Mouse (Mus musculus): Measurements from ENCODE around the gene Hdac4. TPM values are rescaled to one million over a fixed set of nuclear protein-coding genes. Genes with fewer than 3 reads are reported as not detected.

Hdac4 gene
- polyA plus RNA-seq, 1 experiment, result 21.2 TPM

DNA sequence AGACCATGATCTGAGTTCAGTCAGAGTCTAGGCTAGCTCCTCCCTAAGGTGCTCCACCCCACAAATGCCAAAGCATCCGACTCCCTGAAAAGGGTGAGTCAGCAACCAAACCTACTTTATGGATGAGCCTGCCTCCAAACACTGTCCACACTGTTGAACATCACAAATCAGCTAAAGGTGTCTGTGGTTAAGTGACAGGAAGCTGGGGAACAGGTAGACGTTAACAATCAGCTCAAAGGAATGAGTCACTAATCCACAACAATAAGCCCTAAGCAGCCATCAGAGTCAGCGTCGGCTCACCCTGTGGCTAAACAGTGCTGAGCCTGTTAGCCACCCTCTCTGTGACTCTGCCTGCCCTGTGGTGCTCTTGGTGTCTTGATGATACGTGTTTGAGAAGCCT is 131.2 kb downstream of the Hdac4 start:
- H3ac ChIP-seq (ENCODE audit: control insufficient read depth, insufficient read length), result no peak overlapping the region

DNA sequence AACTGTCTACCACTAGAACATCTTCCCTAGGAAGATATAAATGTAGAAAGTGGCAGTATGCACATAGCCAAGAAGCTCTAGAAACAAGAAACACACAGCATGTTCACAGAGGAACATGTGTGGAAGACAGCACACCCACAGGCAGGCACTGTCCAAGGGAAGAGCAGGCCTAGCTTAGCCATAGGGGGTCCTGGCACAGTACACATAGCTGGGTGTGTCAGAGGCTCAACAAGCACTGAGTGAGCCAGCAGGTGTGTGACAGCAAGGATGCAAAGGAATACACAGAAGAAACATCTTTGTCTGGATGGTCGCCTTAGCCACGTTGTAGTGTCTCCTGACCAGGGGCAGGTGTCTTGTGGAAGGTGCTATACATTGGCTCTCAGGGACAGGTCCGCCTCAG is 132.2 kb downstream of the Hdac4 start:
- H3ac ChIP-seq (ENCODE audit: control insufficient read depth, insufficient read length), result no peak overlapping the region
- H3K79me2 ChIP-seq (ENCODE audit: control insufficient read depth, insufficient read depth), result peaks cover 50% of the 10 kb centered on the region
- H3K36me3 ChIP-seq (ENCODE audit: control insufficient read depth, insufficient read depth), result no peaks in the 10 kb centered on the region
- H3K27me3 ChIP-seq (ENCODE audit: control insufficient read depth, insufficient read depth, insufficient read length), result no peaks in the 10 kb centered on the region
- no peak overlapping the region for H3K4me2 ChIP-seq (ENCODE audit: low read depth)
- H3K4me3 ChIP-seq, result no peak overlapping the region
- TF ChIP-seq TCF12 (IDR thresholded peaks at IDR 0.05; ENCODE audit: insufficient read depth, poor library complexity, severe bottlenecking) (no peak), SRF (IDR thresholded peaks at IDR 0.05; ENCODE audit: control insufficient read depth, insufficient read length, low read depth) (no peak), POLR2AphosphoS2 (IDR thresholded peaks at IDR 0.05; ENCODE audit: insufficient read length, low read depth) (no peak), REST (IDR thresholded peaks at IDR 0.05; ENCODE audit: insufficient read depth, insufficient read length) (no peak), POLR2A (IDR thresholded peaks at IDR 0.05; ENCODE audit: insufficient read length, low read depth) (no peak), CEBPB (IDR thresholded peaks at IDR 0.05; ENCODE audit: insufficient read depth, poor library complexity, severe bottlenecking) (no peak), MYOD1 (IDR thresholded peaks at IDR 0.05; ENCODE audit: control insufficient read depth in 1 of 3, insufficient read length in 2 of 3, low read depth in 2 of 3) (no peak), MAX (IDR thresholded peaks at IDR 0.05; ENCODE audit: low read depth) (no peak), MYOG (IDR thresholded peaks at IDR 0.05; ENCODE audit: control insufficient read depth in 1 of 3, insufficient read depth in 1 of 3, insufficient read length in 2 of 3, low read depth in 2 of 3) (no peak), TCF3 (IDR thresholded peaks at IDR 0.05; ENCODE audit: insufficient read length, low read depth) (no peak), E2F4 (IDR thresholded peaks at IDR 0.05; ENCODE audit: insufficient read depth) (no peak), USF1 (IDR thresholded peaks at IDR 0.05; ENCODE audit: low read depth) (no peak)

More for the DNA sequence above, 131.2 kb downstream of the Hdac4 start:
- peaks cover 57% of the 10 kb centered on the region for H3K79me2 ChIP-seq (ENCODE audit: control insufficient read depth, insufficient read depth)
- H3K4me3 ChIP-seq, result no peak overlapping the region
- H3K27me3 ChIP-seq (ENCODE audit: control insufficient read depth, insufficient read depth, insufficient read length), result no peaks in the 10 kb centered on the region
- TF ChIP-seq REST (IDR thresholded peaks at IDR 0.05; ENCODE audit: insufficient read depth, insufficient read length), result no peak
- TF ChIP-seq TCF3 (IDR thresholded peaks at IDR 0.05; ENCODE audit: insufficient read length, low read depth), result no peak
- no peak for TF ChIP-seq USF1 (IDR thresholded peaks at IDR 0.05; ENCODE audit: low read depth)
- no peak for TF ChIP-seq E2F4 (IDR thresholded peaks at IDR 0.05; ENCODE audit: insufficient read depth)
- TF ChIP-seq SRF (IDR thresholded peaks at IDR 0.05; ENCODE audit: control insufficient read depth, insufficient read length, low read depth), result no peak
- TF ChIP-seq CEBPB (IDR thresholded peaks at IDR 0.05; ENCODE audit: insufficient read depth, poor library complexity, severe bottlenecking), result no peak
- no peak for TF ChIP-seq POLR2AphosphoS2 (IDR thresholded peaks at IDR 0.05; ENCODE audit: insufficient read length, low read depth)
- TF ChIP-seq POLR2A (IDR thresholded peaks at IDR 0.05; ENCODE audit: insufficient read length, low read depth), result no peak
- no peak for TF ChIP-seq TCF12 (IDR thresholded peaks at IDR 0.05; ENCODE audit: insufficient read depth, poor library complexity, severe bottlenecking)
- no peak for TF ChIP-seq MAX (IDR thresholded peaks at IDR 0.05; ENCODE audit: low read depth)
- TF ChIP-seq MYOD1 (IDR thresholded peaks at IDR 0.05; ENCODE audit: control insufficient read depth in 1 of 3, insufficient read length in 2 of 3, low read depth in 2 of 3), result no peak
- no peak for TF ChIP-seq MYOG (IDR thresholded peaks at IDR 0.05; ENCODE audit: control insufficient read depth in 1 of 3, insufficient read depth in 1 of 3, insufficient read length in 2 of 3, low read depth in 2 of 3)
- H3K4me2 ChIP-seq (ENCODE audit: low read depth), result peak overlapping the region; percentile 30
- H3K36me3 ChIP-seq (ENCODE audit: control insufficient read depth, insufficient read depth), result no peaks in the 10 kb centered on the region

DNA sequence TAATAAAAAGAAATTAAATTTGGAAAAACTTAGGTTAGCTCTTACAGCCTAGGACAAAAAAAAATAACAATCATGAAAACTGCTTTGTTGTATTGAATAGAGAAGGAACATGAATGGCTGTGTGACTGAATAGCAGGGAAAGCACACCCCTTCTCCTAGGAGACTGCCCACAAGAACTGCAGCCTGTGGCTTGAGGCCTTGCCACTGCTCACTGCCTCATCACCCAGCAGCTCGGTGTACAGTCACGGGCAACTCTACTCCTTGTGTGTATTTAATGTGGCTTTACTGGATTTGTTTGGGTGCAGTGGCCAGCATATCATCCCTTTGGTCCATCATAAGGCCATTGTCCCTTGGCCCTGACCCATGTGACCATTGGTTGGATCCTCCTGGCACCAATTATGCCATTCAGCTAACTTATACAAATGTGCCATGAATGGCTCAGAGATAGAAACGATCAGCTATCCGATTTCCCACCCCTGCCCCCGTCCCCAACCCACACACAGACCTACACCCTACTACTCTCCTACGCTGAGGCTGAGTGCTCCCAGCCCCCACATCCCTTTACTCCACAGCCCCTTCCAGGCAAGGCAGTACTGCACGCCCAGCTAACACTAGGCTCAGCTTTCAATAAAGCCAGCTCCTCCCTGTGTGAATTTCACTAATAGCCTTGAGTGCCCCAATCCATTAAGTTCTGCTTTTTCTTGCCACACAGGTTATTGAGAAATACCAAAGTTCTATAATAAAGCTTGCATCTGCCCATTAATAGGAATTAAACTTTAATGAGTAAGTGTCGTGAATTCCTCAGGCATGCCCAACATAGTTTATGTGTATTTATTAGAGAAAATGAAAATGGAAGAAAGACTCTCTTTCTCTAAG is 134.1 kb downstream of the Hdac4 start:
- Histone ChIP-seq H3ac (ENCODE audit: control insufficient read depth, insufficient read length) (no peak overlapping the region), H3K36me3 (ENCODE audit: control insufficient read depth, insufficient read depth) (no peaks in the 10 kb centered on the region), H3K79me2 (ENCODE audit: control insufficient read depth, insufficient read depth) (peaks cover 49% of the 10 kb centered on the region), H3K4me3 (no peak overlapping the region), H3K27me3 (ENCODE audit: control insufficient read depth, insufficient read depth, insufficient read length) (no peaks in the 10 kb centered on the region), H3K4me2 (ENCODE audit: low read depth) (no peak overlapping the region)
- TF ChIP-seq POLR2AphosphoS2 (IDR thresholded peaks at IDR 0.05; ENCODE audit: insufficient read length, low read depth) (no peak), CEBPB (IDR thresholded peaks at IDR 0.05; ENCODE audit: insufficient read depth, poor library complexity, severe bottlenecking) (no peak), SRF (IDR thresholded peaks at IDR 0.05; ENCODE audit: control insufficient read depth, insufficient read length, low read depth) (no peak), MAX (IDR thresholded peaks at IDR 0.05; ENCODE audit: low read depth) (no peak), TCF3 (IDR thresholded peaks at IDR 0.05; ENCODE audit: insufficient read length, low read depth) (no peak), E2F4 (IDR thresholded peaks at IDR 0.05; ENCODE audit: insufficient read depth) (no peak), REST (IDR thresholded peaks at IDR 0.05; ENCODE audit: insufficient read depth, insufficient read length) (no peak), MYOG (IDR thresholded peaks at IDR 0.05; ENCODE audit: control insufficient read depth in 1 of 3, insufficient read depth in 1 of 3, insufficient read length in 2 of 3, low read depth in 2 of 3) (no peak), POLR2A (IDR thresholded peaks at IDR 0.05; ENCODE audit: insufficient read length, low read depth) (no peak), MYOD1 (IDR thresholded peaks at IDR 0.05; ENCODE audit: control insufficient read depth in 1 of 3, insufficient read length in 2 of 3, low read depth in 2 of 3) (no peak), USF1 (IDR thresholded peaks at IDR 0.05; ENCODE audit: low read depth) (no peak), TCF12 (IDR thresholded peaks at IDR 0.05; ENCODE audit: insufficient read depth, poor library complexity, severe bottlenecking) (no peak)

DNA sequence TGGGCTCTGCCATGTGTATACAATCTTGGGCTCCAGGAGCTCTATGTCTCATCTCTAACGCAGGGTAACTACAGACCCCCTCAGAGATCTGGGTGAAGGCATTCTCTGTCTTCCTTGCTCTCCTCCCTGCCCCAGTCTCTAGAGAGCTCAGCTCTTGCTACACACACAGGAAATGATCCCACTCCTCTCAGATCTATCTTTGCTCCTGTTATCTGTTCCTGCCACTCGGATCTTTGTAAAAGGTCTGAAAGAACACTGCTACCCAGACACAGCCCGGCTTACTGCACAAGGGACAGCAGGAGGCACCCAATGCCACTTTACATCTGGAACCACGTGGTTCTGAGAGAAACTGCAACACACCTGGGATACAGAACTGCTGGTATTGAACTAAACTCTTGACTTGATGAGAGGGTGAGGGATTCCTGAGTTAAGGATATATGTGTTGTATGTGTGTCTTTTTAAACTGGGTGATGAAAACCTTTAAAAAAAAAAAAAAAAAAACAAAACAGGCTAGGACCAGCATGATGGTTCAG is 134.9 kb downstream of the Hdac4 start:
- peaks cover 52% of the 10 kb centered on the region for H3K79me2 ChIP-seq (ENCODE audit: control insufficient read depth, insufficient read depth)
- no peak for TF ChIP-seq MYOG (IDR thresholded peaks at IDR 0.05; ENCODE audit: control insufficient read depth in 1 of 3, insufficient read depth in 1 of 3, insufficient read length in 2 of 3, low read depth in 2 of 3)
- TF ChIP-seq REST (IDR thresholded peaks at IDR 0.05; ENCODE audit: insufficient read depth, insufficient read length), result no peak
- no peak for TF ChIP-seq MAX (IDR thresholded peaks at IDR 0.05; ENCODE audit: low read depth)
- TF ChIP-seq TCF3 (IDR thresholded peaks at IDR 0.05; ENCODE audit: insufficient read length, low read depth), result no peak
- no peak for TF ChIP-seq CEBPB (IDR thresholded peaks at IDR 0.05; ENCODE audit: insufficient read depth, poor library complexity, severe bottlenecking)
- TF ChIP-seq POLR2A (IDR thresholded peaks at IDR 0.05; ENCODE audit: insufficient read length, low read depth), result no peak
- no peak for TF ChIP-seq POLR2AphosphoS2 (IDR thresholded peaks at IDR 0.05; ENCODE audit: insufficient read length, low read depth)
- TF ChIP-seq E2F4 (IDR thresholded peaks at IDR 0.05; ENCODE audit: insufficient read depth), result no peak
- TF ChIP-seq USF1 (IDR thresholded peaks at IDR 0.05; ENCODE audit: low read depth), result no peak
- no peak for TF ChIP-seq SRF (IDR thresholded peaks at IDR 0.05; ENCODE audit: control insufficient read depth, insufficient read length, low read depth)
- no peak overlapping the region for H3ac ChIP-seq (ENCODE audit: control insufficient read depth, insufficient read length)
- no peaks in the 10 kb centered on the region for H3K36me3 ChIP-seq (ENCODE audit: control insufficient read depth, insufficient read depth)
- H3K27me3 ChIP-seq (ENCODE audit: control insufficient read depth, insufficient read depth, insufficient read length), result no peaks in the 10 kb centered on the region
- no peak overlapping the region for H3K4me3 ChIP-seq
- no peak overlapping the region for H3K4me2 ChIP-seq (ENCODE audit: low read depth)

Measured in myocyte (in vitro differentiated cells).